Mouse (Mus musculus) adrenal gland, adult 8-10 months (tissue): ENCODE data around the gene Olfr504. TPM values are rescaled to one million over a fixed set of nuclear protein-coding genes. Genes with fewer than 3 reads are reported as not detected.
"Not testable (repeated sequence)": the region's sequence is repeated elsewhere in the genome, so short reads cannot be mapped to it uniquely, and the experiment has no call there.

Source experiments
- DNase-seq: peaks from one replicate; pipeline ENCODE4 v3.0.0; 2022
- total RNA-seq, 4 experiments: library from RNA; stranded (reverse); gene quantifications; 2 replicates each; pipeline ENCODE4 v1.2.4; 2022

The Olfr504 gene
- not detected for total RNA-seq

GRCm38 (mm10) chr7:108565693-108566092 is at the start of gene Olfr504:
TSS of gene Olfr504 (minus strand) at chr7:108565793.
- no peak for DNase-seq

GRCm38 (mm10) chr7:108614110-108614509 is 48.5 kb upstream of the Olfr504 start:
- DNase-seq, result no peak

GRCm38 (mm10) chr7:108610487-108610886 is 44.9 kb upstream of the Olfr504 start, which contains the start of gene Olfr506:
TSS of gene Olfr506 (plus strand) at chr7:108610787.
- no peak for DNase-seq

- DNase-seq, result not testable (repeated sequence)
Measured at GRCm38 (mm10) chr7:108601916-108602315, 36.3 kb upstream of the Olfr504 start.

GRCm38 (mm10) chr7:108589797-108590196 is 24.2 kb upstream of the Olfr504 start:
- no peak for DNase-seq

GRCm38 (mm10) chr7:108544227-108544626 is 21.4 kb downstream of the Olfr504 start, which contains the start of gene Olfr503:
TSS of gene Olfr503 (plus strand) at chr7:108544527.
- not testable (repeated sequence) for DNase-seq

GRCm38 (mm10) chr7:108542416-108542815 is 23.2 kb downstream of the Olfr504 start:
- no peak for DNase-seq

- DNase-seq, result no peak
Measured at GRCm38 (mm10) chr7:108524965-108525364, 40.6 kb downstream of the Olfr504 start, which contains the start of gene Olfr502. TSS of gene Olfr502 (minus strand) at chr7:108525065.

Other genes with a start within 250 kb of the Olfr504 start
- not detected for gene Olfr492, start 242.1 kb downstream of the Olfr504 start, total RNA-seq
- not detected for gene Olfr493, start 218.8 kb downstream of the Olfr504 start, total RNA-seq
- not detected for gene Olfr494, start 200.5 kb downstream of the Olfr504 start, total RNA-seq
- not detected for gene Olfr495, start 172.6 kb downstream of the Olfr504 start, total RNA-seq
- gene Olfr497, start 145.4 kb downstream of the Olfr504 start, total RNA-seq, result not detected
- not detected for gene Olfr498, start 100.5 kb downstream of the Olfr504 start, total RNA-seq
- gene Olfr502, start 40.7 kb downstream of the Olfr504 start, total RNA-seq, result not detected
- gene Olfr503, start 21.3 kb downstream of the Olfr504 start, total RNA-seq, result not detected
- gene Olfr506, start 45.0 kb upstream of the Olfr504 start, total RNA-seq, result not detected
- not detected for gene Olfr507, start 56.0 kb upstream of the Olfr504 start, total RNA-seq
- gene Olfr508, start 64.2 kb upstream of the Olfr504 start, total RNA-seq, result not detected
- gene Olfr509, start 86.1 kb upstream of the Olfr504 start, total RNA-seq, result under 1 TPM in 1 of 4 experiments, not detected in 3; 0.18 TPM
- gene Olfr510, start 100.6 kb upstream of the Olfr504 start, total RNA-seq, result not detected
- not detected for gene Olfr512, start 147.5 kb upstream of the Olfr504 start, total RNA-seq
- not detected for gene Olfr513, start 185.2 kb upstream of the Olfr504 start, total RNA-seq